Mouse (Mus musculus): ENCODE measurements around the gene Atxn7l3. TPM values are rescaled to one million over a fixed set of nuclear protein-coding genes. Genes with fewer than 3 reads are reported as not detected.

Gene Atxn7l3
- polyA plus RNA-seq, 1 experiment from 2014 or later, result 22.0 TPM

DNA sequence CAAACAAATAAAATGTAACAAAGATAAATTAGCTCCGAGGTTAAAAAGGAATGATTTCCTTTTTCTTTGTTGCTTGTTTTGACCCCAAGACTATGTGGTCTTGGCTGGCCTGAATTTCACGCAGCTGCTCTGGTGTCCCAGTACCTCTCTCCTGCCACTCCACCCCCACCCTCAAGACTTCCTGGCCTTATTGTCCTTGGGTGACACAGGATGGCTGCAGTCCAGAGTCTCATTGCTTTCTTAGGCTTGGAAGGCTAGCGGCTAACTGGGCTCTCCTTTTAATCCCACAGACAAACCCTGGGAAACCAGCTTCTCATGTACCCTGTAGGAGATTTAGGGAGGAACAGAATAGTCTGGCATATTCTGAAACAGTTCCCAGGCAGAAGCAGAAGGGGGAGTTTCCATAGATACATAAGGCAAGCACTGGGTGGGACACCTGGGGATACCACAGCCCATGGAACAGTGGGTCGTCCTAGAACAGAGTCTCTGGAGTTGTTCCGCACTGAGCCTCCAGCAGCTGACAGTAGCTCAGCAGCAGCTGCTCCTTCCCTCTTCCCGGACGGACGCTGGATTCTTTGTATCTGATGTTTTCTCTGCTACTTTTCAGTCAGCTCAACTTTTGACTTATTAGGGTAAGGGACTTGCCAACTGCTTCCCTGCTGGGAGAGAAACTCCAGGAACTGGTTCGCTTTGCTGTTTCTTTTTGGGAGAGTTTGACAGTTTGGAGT lies 38.7 kb upstream of the Atxn7l3 start:
- 48% methylated on average over 9 of the region's 9 CpGs for WGBS
- Histone ChIP-seq H3K9me3 (ENCODE audit: control insufficient read depth, low read length) (no peaks in the 10 kb centered on the region), H3K9ac (ENCODE audit: low read depth, low read length) (no peak overlapping the region), H3K27me3 (ENCODE audit: control insufficient read depth, insufficient read depth, low read length) (no peaks in the 10 kb centered on the region), H3K27ac (ENCODE audit: low read depth, low read length) (no peak overlapping the region), H3K4me1 (replicated peaks; ENCODE audit: control insufficient read depth, insufficient read depth, low read length) (no peaks in the 10 kb centered on the region), H3K36me3 (ENCODE audit: control insufficient read depth, insufficient read depth, low read length) (no peaks in the 10 kb centered on the region), H3K4me3 (ENCODE audit: low read depth, low read length) (no peak overlapping the region), H3K4me2 (replicated peaks; ENCODE audit: low read depth, low read length) (no peak overlapping the region)
- DNase-seq (ENCODE audit: low spot score) (no peak), ATAC-seq (ENCODE audit: low FRiP score) (no peak)

DNA sequence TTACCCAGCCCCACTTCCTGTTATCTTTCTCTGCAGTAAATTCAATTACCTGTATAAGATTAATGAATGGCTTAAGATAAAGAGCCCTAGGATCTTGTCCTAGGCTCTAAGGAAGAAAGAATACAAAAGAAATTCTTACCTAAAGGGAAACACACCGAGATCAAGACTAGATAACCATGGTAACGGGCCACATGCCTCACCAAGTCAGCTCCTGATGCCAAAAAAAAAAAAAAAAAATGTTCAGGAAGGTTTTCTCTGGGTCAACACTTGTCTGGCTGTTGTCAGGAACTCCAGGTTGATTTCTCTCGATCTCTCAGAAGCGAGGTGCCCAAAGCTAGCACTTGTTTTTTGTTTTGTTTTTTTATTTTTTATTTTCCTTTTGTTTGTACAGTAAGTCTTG lies 37.6 kb upstream of the Atxn7l3 start:
- no peaks in the 10 kb centered on the region for H3K4me1 ChIP-seq (replicated peaks; ENCODE audit: control insufficient read depth, insufficient read depth, low read length)
- no peak for ATAC-seq (ENCODE audit: low FRiP score)
- WGBS, result 71% methylated on average over 4 of the region's 4 CpGs
- H3K36me3 ChIP-seq (ENCODE audit: control insufficient read depth, insufficient read depth, low read length), result no peaks in the 10 kb centered on the region
- no peak overlapping the region for H3K9ac ChIP-seq (ENCODE audit: low read depth, low read length)
- DNase-seq (ENCODE audit: low spot score), result no peak
- H3K4me3 ChIP-seq (ENCODE audit: low read depth, low read length), result no peak overlapping the region
- no peaks in the 10 kb centered on the region for H3K9me3 ChIP-seq (ENCODE audit: control insufficient read depth, low read length)
- H3K4me2 ChIP-seq (replicated peaks; ENCODE audit: low read depth, low read length), result no peak overlapping the region
- no peak overlapping the region for H3K27ac ChIP-seq (ENCODE audit: low read depth, low read length)
- no peaks in the 10 kb centered on the region for H3K27me3 ChIP-seq (ENCODE audit: control insufficient read depth, insufficient read depth, low read length)

DNA sequence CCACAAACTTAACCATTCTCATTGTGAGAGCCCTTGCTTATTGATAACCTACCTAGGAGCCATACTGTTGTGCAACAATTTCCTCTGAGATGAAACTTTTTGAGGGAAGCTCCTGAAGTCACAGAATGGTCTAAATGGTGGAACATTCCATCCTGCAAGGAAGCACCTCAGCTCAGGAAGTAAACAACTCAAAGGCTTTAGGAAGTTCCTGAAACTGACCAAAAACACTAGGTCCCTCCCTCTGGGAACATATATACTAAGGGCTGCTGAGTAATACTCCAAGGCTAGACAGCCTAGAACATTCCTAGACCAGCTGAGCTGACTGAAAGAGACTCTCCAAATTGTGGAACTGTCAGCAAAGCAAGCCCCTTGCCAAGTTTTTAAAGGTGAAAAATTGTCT lies 36.6 kb upstream of the Atxn7l3 start:
- DNase-seq (ENCODE audit: low spot score) (no peak), ATAC-seq (ENCODE audit: low FRiP score) (no peak)
- H3K9me3 ChIP-seq (ENCODE audit: control insufficient read depth, low read length), result no peaks in the 10 kb centered on the region
- no peak overlapping the region for H3K27ac ChIP-seq (ENCODE audit: low read depth, low read length)
- no peak overlapping the region for H3K4me3 ChIP-seq (ENCODE audit: low read depth, low read length)
- H3K4me1 ChIP-seq (replicated peaks; ENCODE audit: control insufficient read depth, insufficient read depth, low read length), result no peaks in the 10 kb centered on the region
- no peaks in the 10 kb centered on the region for H3K36me3 ChIP-seq (ENCODE audit: control insufficient read depth, insufficient read depth, low read length)
- H3K4me2 ChIP-seq (replicated peaks; ENCODE audit: low read depth, low read length), result no peak overlapping the region
- H3K9ac ChIP-seq (ENCODE audit: low read depth, low read length), result no peak overlapping the region
- H3K27me3 ChIP-seq (ENCODE audit: control insufficient read depth, insufficient read depth, low read length), result no peaks in the 10 kb centered on the region

DNA sequence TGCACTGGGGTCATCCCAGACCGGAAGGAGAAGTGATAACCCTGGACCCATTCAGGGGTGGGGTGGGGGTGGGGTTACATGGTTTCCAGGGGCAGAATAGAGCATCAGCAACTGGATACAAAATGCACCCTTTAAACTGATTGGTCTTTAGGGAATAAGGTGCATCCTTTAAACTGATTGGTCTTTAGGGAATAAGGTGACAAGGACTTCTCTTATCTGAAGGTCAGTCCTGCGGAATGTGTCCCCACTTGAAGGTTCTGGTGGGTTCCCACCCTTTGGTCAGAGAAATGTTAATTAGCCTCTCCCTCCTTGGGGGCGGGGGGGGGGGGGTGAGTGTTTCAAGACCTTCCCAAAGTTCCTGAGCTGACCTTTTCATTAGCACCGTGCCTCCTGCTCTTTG lies 35.4 kb upstream of the Atxn7l3 start:
- DNase-seq (ENCODE audit: low spot score) (no peak), ATAC-seq (ENCODE audit: low FRiP score) (no peak)
- H3K27ac ChIP-seq (ENCODE audit: low read depth, low read length), result no peak overlapping the region
- H3K9ac ChIP-seq (ENCODE audit: low read depth, low read length), result no peak overlapping the region
- no peaks in the 10 kb centered on the region for H3K9me3 ChIP-seq (ENCODE audit: control insufficient read depth, low read length)
- no peak overlapping the region for H3K4me2 ChIP-seq (replicated peaks; ENCODE audit: low read depth, low read length)
- WGBS, result 53% methylated on average over 4 of the region's 4 CpGs
- no peak overlapping the region for H3K4me3 ChIP-seq (ENCODE audit: low read depth, low read length)
- H3K36me3 ChIP-seq (ENCODE audit: control insufficient read depth, insufficient read depth, low read length), result no peaks in the 10 kb centered on the region
- no peaks in the 10 kb centered on the region for H3K4me1 ChIP-seq (replicated peaks; ENCODE audit: control insufficient read depth, insufficient read depth, low read length)
- no peaks in the 10 kb centered on the region for H3K27me3 ChIP-seq (ENCODE audit: control insufficient read depth, insufficient read depth, low read length)

DNA sequence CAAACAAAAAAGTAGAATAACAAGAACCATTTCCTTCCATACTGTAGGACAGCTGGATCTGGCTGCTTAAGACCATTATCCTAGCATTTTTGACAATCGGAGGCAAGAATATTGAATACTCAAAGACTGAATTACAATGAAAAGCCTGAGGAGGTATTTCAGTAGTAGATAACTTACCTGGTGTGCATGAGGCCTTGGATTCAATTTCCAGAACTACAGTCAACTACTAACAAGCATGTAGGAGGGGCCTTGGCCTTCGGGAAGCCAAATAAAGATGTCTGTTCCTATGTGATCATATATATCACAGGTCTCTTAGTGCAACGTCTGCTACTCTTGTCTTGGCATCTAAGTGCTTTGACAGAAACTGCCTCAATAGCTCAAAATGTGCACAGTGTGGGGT lies 33.6 kb upstream of the Atxn7l3 start:
- Histone ChIP-seq H3K4me2 (replicated peaks; ENCODE audit: low read depth, low read length) (no peak overlapping the region), H3K9ac (ENCODE audit: low read depth, low read length) (no peak overlapping the region), H3K4me1 (replicated peaks; ENCODE audit: control insufficient read depth, insufficient read depth, low read length) (no peaks in the 10 kb centered on the region), H3K36me3 (ENCODE audit: control insufficient read depth, insufficient read depth, low read length) (no peaks in the 10 kb centered on the region), H3K9me3 (ENCODE audit: control insufficient read depth, low read length) (no peaks in the 10 kb centered on the region), H3K27me3 (ENCODE audit: control insufficient read depth, insufficient read depth, low read length) (no peaks in the 10 kb centered on the region), H3K27ac (ENCODE audit: low read depth, low read length) (no peak overlapping the region), H3K4me3 (ENCODE audit: low read depth, low read length) (no peak overlapping the region)
- WGBS, result 87% methylated on average over 3 of the region's 3 CpGs
- DNase-seq (ENCODE audit: low spot score), result no peak
- no peak for ATAC-seq (ENCODE audit: low FRiP score)

DNA sequence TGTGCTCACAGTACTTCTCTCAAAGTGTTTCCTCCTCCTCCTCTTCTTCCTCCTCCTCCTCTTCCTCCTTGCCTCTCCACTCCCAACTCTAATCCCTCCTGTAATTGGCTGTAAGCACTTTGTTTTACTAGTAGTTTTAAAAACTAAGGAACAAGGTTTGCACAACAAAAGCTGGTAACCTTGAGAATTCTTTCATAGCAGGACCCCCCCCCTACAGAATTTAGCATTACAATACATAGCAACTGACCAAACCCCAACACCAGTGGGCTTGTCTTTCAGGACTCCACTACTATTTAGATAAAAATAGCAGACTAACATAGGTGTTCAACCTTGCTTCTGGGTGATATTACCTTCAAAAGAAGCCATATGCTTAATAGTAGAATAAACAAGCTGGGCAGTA lies 33.1 kb upstream of the Atxn7l3 start:
- Histone ChIP-seq H3K36me3 (ENCODE audit: control insufficient read depth, insufficient read depth, low read length) (no peaks in the 10 kb centered on the region), H3K27me3 (ENCODE audit: control insufficient read depth, insufficient read depth, low read length) (no peaks in the 10 kb centered on the region), H3K4me3 (ENCODE audit: low read depth, low read length) (no peak overlapping the region), H3K4me1 (replicated peaks; ENCODE audit: control insufficient read depth, insufficient read depth, low read length) (no peaks in the 10 kb centered on the region), H3K4me2 (replicated peaks; ENCODE audit: low read depth, low read length) (no peak overlapping the region), H3K9me3 (ENCODE audit: control insufficient read depth, low read length) (no peaks in the 10 kb centered on the region), H3K27ac (ENCODE audit: low read depth, low read length) (no peak overlapping the region), H3K9ac (ENCODE audit: low read depth, low read length) (no peak overlapping the region)
- ATAC-seq (ENCODE audit: low FRiP score) (no peak), DNase-seq (ENCODE audit: low spot score) (no peak)

DNA sequence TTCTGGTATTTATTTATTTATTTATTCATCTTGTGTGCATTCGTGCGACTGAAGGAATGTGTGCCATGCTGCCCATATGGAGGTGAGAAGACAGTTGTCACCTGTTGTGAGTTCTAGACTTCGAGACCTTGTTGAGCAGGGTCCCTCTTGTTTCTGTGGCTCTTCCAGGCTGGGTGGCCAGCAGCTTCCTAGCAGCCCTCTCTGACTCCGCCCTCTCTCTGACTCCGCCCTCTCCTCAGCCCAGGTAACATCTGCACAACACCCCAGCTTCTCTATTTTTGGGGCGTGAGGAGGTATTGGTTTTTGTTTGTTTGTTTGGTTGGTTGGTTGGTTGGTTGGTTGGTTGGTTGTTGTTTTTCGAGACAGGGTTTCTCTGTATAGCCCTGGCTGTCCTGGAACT lies 31.4 kb upstream of the Atxn7l3 start:
- Histone ChIP-seq H3K4me1 (replicated peaks; ENCODE audit: control insufficient read depth, insufficient read depth, low read length) (no peaks in the 10 kb centered on the region), H3K9me3 (ENCODE audit: control insufficient read depth, low read length) (no peaks in the 10 kb centered on the region), H3K27ac (ENCODE audit: low read depth, low read length) (no peak overlapping the region), H3K36me3 (ENCODE audit: control insufficient read depth, insufficient read depth, low read length) (no peaks in the 10 kb centered on the region), H3K4me2 (replicated peaks; ENCODE audit: low read depth, low read length) (no peak overlapping the region), H3K27me3 (ENCODE audit: control insufficient read depth, insufficient read depth, low read length) (no peaks in the 10 kb centered on the region), H3K9ac (ENCODE audit: low read depth, low read length) (no peak overlapping the region), H3K4me3 (ENCODE audit: low read depth, low read length) (no peak overlapping the region)
- no peak for DNase-seq (ENCODE audit: low spot score)
- 83% methylated on average over 7 of the region's 7 CpGs for WGBS
- ATAC-seq (ENCODE audit: low FRiP score), result no peak

DNA sequence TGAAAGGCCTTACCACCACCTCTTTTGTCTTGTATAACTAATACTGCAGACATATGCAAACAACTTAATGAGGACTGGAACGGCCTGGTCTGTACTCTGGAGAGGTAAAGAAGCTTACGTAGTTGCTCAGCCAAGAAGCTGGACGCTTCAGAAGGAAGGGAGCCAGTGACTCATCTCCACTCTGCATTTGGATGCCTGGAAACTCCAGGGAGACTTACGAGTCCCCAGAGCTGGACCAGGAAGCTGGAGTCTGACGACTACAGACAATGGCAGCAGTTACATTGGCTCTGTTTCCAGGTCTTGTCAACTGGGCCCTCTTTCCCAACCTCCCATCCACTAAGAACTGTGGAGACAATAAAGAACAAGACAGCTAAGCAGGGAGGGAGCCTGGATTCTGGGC lies 30.8 kb upstream of the Atxn7l3 start:
- no peaks in the 10 kb centered on the region for H3K36me3 ChIP-seq (ENCODE audit: control insufficient read depth, insufficient read depth, low read length)
- ATAC-seq (ENCODE audit: low FRiP score) (no peak), DNase-seq (ENCODE audit: low spot score) (no peak)
- no peak overlapping the region for H3K4me2 ChIP-seq (replicated peaks; ENCODE audit: low read depth, low read length)
- no peak overlapping the region for H3K4me3 ChIP-seq (ENCODE audit: low read depth, low read length)
- H3K9ac ChIP-seq (ENCODE audit: low read depth, low read length), result no peak overlapping the region
- H3K9me3 ChIP-seq (ENCODE audit: control insufficient read depth, low read length), result no peaks in the 10 kb centered on the region
- H3K27me3 ChIP-seq (ENCODE audit: control insufficient read depth, insufficient read depth, low read length), result no peaks in the 10 kb centered on the region
- WGBS, result 70% methylated on average over 5 of the region's 5 CpGs
- H3K4me1 ChIP-seq (replicated peaks; ENCODE audit: control insufficient read depth, insufficient read depth, low read length), result no peaks in the 10 kb centered on the region
- H3K27ac ChIP-seq (ENCODE audit: low read depth, low read length), result no peak overlapping the region

DNA sequence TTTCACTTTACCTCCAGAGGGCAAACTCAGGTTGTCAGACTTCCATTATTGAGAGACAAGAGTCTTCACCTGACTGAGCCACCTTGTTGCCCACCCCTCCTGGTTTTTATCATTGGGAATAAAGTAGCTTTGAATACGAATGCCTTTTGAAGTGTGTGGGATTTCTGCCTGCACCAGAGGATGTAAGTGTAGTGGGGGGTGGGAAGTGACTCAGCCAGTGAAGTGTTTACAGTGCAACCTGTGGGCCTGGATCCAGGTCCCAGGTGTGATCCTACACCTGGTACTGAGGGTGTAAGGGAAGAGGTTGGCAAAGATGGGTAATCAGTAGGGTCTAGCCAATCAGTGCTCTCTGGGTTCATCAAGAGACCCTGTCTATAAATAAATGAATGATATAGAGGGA lies 27.1 kb upstream of the Atxn7l3 start:
- H3K27me3 ChIP-seq (ENCODE audit: control insufficient read depth, insufficient read depth, low read length), result no peaks in the 10 kb centered on the region
- H3K9me3 ChIP-seq (ENCODE audit: control insufficient read depth, low read length), result no peaks in the 10 kb centered on the region
- ATAC-seq (ENCODE audit: low FRiP score) (no peak), DNase-seq (ENCODE audit: low spot score) (no peak)
- H3K4me3 ChIP-seq (ENCODE audit: low read depth, low read length), result no peak overlapping the region
- WGBS, result 85% methylated on average over 1 of the region's 1 CpGs
- H3K36me3 ChIP-seq (ENCODE audit: control insufficient read depth, insufficient read depth, low read length), result no peaks in the 10 kb centered on the region
- H3K27ac ChIP-seq (ENCODE audit: low read depth, low read length), result no peak overlapping the region
- H3K4me1 ChIP-seq (replicated peaks; ENCODE audit: control insufficient read depth, insufficient read depth, low read length), result no peaks in the 10 kb centered on the region; the same call in 1 of the 2 replicates
- no peak overlapping the region for H3K9ac ChIP-seq (ENCODE audit: low read depth, low read length)
- no peak overlapping the region for H3K4me2 ChIP-seq (replicated peaks; ENCODE audit: low read depth, low read length)

All from hindbrain, embryonic 11.5 days (tissue).